Mouse (Mus musculus) midbrain, postnatal 0 days (tissue): Measurements from ENCODE around the gene Bmp2k. TPM values are rescaled to one million over a fixed set of nuclear protein-coding genes. Genes with fewer than 3 reads are reported as not detected.

Experiments used
- ATAC-seq: fragments of 200-750 bp; cut with Nextera tagmentation; 2 replicates; pipeline ENCODE4 v1.8.0; 2017; ENCODE audit warnings: moderate number of reproducible peaks, mild to moderate bottlenecking, moderate TSS enrichment, moderate library complexity; ENCODE audit not compliant: low FRiP score
- DNase-seq: peaks from one replicate; pipeline ENCODE4 v3.0.0-alpha.2; 2015; ENCODE audit warnings: low spot score
- H3K27ac ChIP-seq: fragments of 300-500 bp; sonication (generic); 2 replicates; pipeline ENCODE4 v1.5.1; 2014; ENCODE audit warnings: low read depth, mild to moderate bottlenecking, low read length, mixed read lengths
- H3K27me3 ChIP-seq: fragments of 300-500 bp; sonication (generic); 2 replicates; pipeline ENCODE4 v1.6.1; 2014; ENCODE audit warnings: low read length, control low read depth, mixed read lengths; ENCODE audit not compliant: insufficient read depth
- H3K36me3 ChIP-seq: fragments of 300-500 bp; sonication (generic); 2 replicates; pipeline ENCODE4 v1.6.1; 2014; ENCODE audit warnings: low read length, control low read depth, mixed read lengths; ENCODE audit not compliant: insufficient read depth
- H3K4me1 ChIP-seq: fragments of 300-500 bp; sonication (generic); 2 replicates; pipeline ENCODE4 v1.6.1; 2014; ENCODE audit warnings: mild to moderate bottlenecking, control low read depth, antibody characterized with exemption, low read length, mixed read lengths; ENCODE audit not compliant: insufficient read depth
- H3K4me2 ChIP-seq: fragments of 300-500 bp; sonication (generic); 2 replicates; pipeline ENCODE4 v1.6.1; 2014; ENCODE audit warnings: low read depth, mild to moderate bottlenecking, low read length, mixed read lengths; ENCODE audit not compliant: poor library complexity, severe bottlenecking
- H3K4me3 ChIP-seq: fragments of 300-500 bp; sonication (generic); 2 replicates; pipeline ENCODE4 v1.5.1; 2014; ENCODE audit warnings: low read depth, mild to moderate bottlenecking, low read length, moderate library complexity
- H3K9ac ChIP-seq: fragments of 300-500 bp; sonication (generic); replicated peaks from 2 replicates; pipeline ENCODE4 v1.6.1; 2014; ENCODE audit warnings: mild to moderate bottlenecking, low read length, moderate library complexity, mixed read lengths; ENCODE audit not compliant: poor library complexity, severe bottlenecking
- H3K9me3 ChIP-seq: fragments of 300-500 bp; sonication (generic); 2 replicates; pipeline ENCODE4 v1.6.1; 2016; ENCODE audit warnings: low read length, control low read depth
- CTCF ChIP-seq: IDR thresholded peaks from 2 replicates; pipeline ENCODE4 v1.5.1; 2016; ENCODE audit warnings: antibody characterized with exemption, mild to moderate bottlenecking
- WGBS: fragments of 180-500 bp; shearing (Covaris S2); extraction: QIAGEN DNeasy Blood & Tissue Kit; methylation state at CpG from one replicate; pipeline ENCODE4 v1.1.7; 2014; 5-methylcytosine and 5-hydroxymethylcytosine counted together
- polyA plus RNA-seq: library from polyadenylated mRNA; unstranded; fragments of >200 nt; fragmentation: Nextera tagmentation; extraction: Ambion mirVana; gene quantifications from 2 replicates; pipeline ENCODE4 v1.2.1, GENCODE M21; 2015
- total RNA-seq: library from RNA; depleted of rRNA; stranded (reverse); fragments of >200 nt; gene quantifications from 2 replicates; pipeline ENCODE4 v1.2.3, GENCODE M21; 2014; rRNA removed

The Bmp2k gene
- total RNA-seq (19.4 and 20.8 TPM in 2 replicates), polyA plus RNA-seq (8.5 and 9.5 TPM in 2 replicates)

- Histone ChIP-seq H3K9me3 (no peaks in the 10 kb centered on the region), H3K9ac (peak within 1 kb of the TSS; percentile 81), H3K36me3 (no peaks in the 10 kb centered on the region), H3K27ac (peak within 1 kb of the TSS; percentile 90), H3K4me3 (peak within 1 kb of the TSS; percentile 85), H3K4me2 (peak within 1 kb of the TSS; percentile 84), H3K27me3 (no peaks in the 10 kb centered on the region), H3K4me1 (peaks cover 4% of the 10 kb centered on the region; the same call in 1 of the 2 replicates)
- ATAC-seq = peak; percentile 98
- no peak for TF ChIP-seq CTCF
- peak; percentile 92 for DNase-seq
- under 1% methylated on average over 50 of the region's 78 CpGs for WGBS
These were observed at the start of gene Bmp2k for GRCm38 (mm10) chr5:96997310-96997801. TSS of gene Bmp2k (plus strand) at chr5:96997689.

- Histone ChIP-seq H3K36me3 (no peaks in the 10 kb centered on the region), H3K4me2 (no peak overlapping the region), H3K4me1 (no peaks in the 10 kb centered on the region), H3K9me3 (no peaks in the 10 kb centered on the region), H3K27ac (no peak overlapping the region), H3K4me3 (no peak overlapping the region), H3K27me3 (no peaks in the 10 kb centered on the region), H3K9ac (no peak overlapping the region)
- ATAC-seq (no peak), DNase-seq (no peak)
- TF ChIP-seq CTCF = no peak
- 86% methylated on average over 13 of the region's 13 CpGs for whole genome bisulfite sequencing
These were observed 48.5 kb upstream of the Bmp2k start for GRCm38 (mm10) chr5:96948856-96949527.

GRCm38 (mm10) chr5:96949839-96950666 is 47.4 kb upstream of the Bmp2k start:
- H3K27me3 ChIP-seq = no peaks in the 10 kb centered on the region
- no peaks in the 10 kb centered on the region for H3K36me3 ChIP-seq
- no peak for TF ChIP-seq CTCF
- no peak overlapping the region for H3K9ac ChIP-seq
- H3K4me1 ChIP-seq = no peaks in the 10 kb centered on the region
- no peak overlapping the region for H3K4me3 ChIP-seq
- WGBS = 86% methylated on average over 13 of the region's 13 CpGs
- ATAC-seq (no peak), DNase-seq (no peak)
- no peak overlapping the region for H3K4me2 ChIP-seq
- no peaks in the 10 kb centered on the region for H3K9me3 ChIP-seq
- no peak overlapping the region for H3K27ac ChIP-seq

- Histone ChIP-seq H3K4me1 (no peaks in the 10 kb centered on the region), H3K9me3 (no peaks in the 10 kb centered on the region), H3K4me2 (no peak overlapping the region), H3K9ac (no peak overlapping the region), H3K27me3 (no peaks in the 10 kb centered on the region), H3K4me3 (no peak overlapping the region), H3K36me3 (no peaks in the 10 kb centered on the region), H3K27ac (no peak overlapping the region)
- TF ChIP-seq CTCF = no peak
- ATAC-seq (no peak), DNase-seq (no peak)
- 71% methylated on average over 10 of the region's 10 CpGs for WGBS
These were observed 46.6 kb upstream of the Bmp2k start for GRCm38 (mm10) chr5:96950667-96951492.

- no peak for TF ChIP-seq CTCF
- no peaks in the 10 kb centered on the region for H3K9me3 ChIP-seq
- H3K4me3 ChIP-seq = no peak overlapping the region
- no peak overlapping the region for H3K4me2 ChIP-seq
- H3K27me3 ChIP-seq = no peaks in the 10 kb centered on the region
- no peaks in the 10 kb centered on the region for H3K4me1 ChIP-seq
- DNase-seq (no peak), ATAC-seq (no peak)
- 82% methylated on average over 8 of the region's 8 CpGs for WGBS
- H3K36me3 ChIP-seq = no peaks in the 10 kb centered on the region
- no peak overlapping the region for H3K9ac ChIP-seq
- no peak overlapping the region for H3K27ac ChIP-seq
These were observed 45.9 kb upstream of the Bmp2k start for GRCm38 (mm10) chr5:96951493-96952105.
